ENCODE assay signal across 8 mouse cellular contexts in genomic region chr5:18916688-18917285, GRCm38 (mm10).
DNase-seq lines count a peak whose midpoint lies in the region; ATAC-seq and TF ChIP-seq lines count a peak whose summit lies in the region.

No protein-coding gene starts in this region.

- H3K9me3 ChIP-seq in midbrain, embryonic 10.5 days (replicated peaks) = no peaks in the 10 kb centered on the region
- no peaks in the 10 kb centered on the region for H3K9me3 ChIP-seq in midbrain, embryonic 16.5 days (replicated peaks; ENCODE audit: control insufficient read depth, low read length, poor library complexity, severe bottlenecking)
- H3K9me3 ChIP-seq in forebrain, postnatal 0 days (ENCODE audit: low read length) = no peaks in the 10 kb centered on the region
- no peaks in the 10 kb centered on the region for H3K9me3 ChIP-seq in midbrain, embryonic 12.5 days

- H3K27ac ChIP-seq in midbrain, embryonic 10.5 days (replicated peaks) = no peak overlapping the region
- no peak overlapping the region for H3K27ac ChIP-seq in midbrain, embryonic 16.5 days (ENCODE audit: low read length)
- no peak overlapping the region for H3K27ac ChIP-seq in forebrain, postnatal 0 days (ENCODE audit: low read depth, low read length)
- H3K27ac ChIP-seq in midbrain, embryonic 12.5 days (replicated peaks) = no peak overlapping the region

- H3K4me3 ChIP-seq in midbrain, embryonic 10.5 days = no peak overlapping the region
- H3K4me3 ChIP-seq in midbrain, embryonic 16.5 days (ENCODE audit: low read depth, low read length) = no peak overlapping the region
- H3K4me3 ChIP-seq in forebrain, postnatal 0 days (ENCODE audit: low read depth, low read length) = no peak overlapping the region
- H3K4me3 ChIP-seq in midbrain, embryonic 12.5 days = no peak overlapping the region

- no peak for ATAC-seq in midbrain, embryonic 16.5 days
- peak; percentile 89 for ATAC-seq in forebrain, postnatal 0 days
- ATAC-seq in midbrain, embryonic 12.5 days (ENCODE audit: low FRiP score, low read depth) = peak; percentile 76

- no peaks in the 10 kb centered on the region for H3K4me1 ChIP-seq in midbrain, embryonic 10.5 days
- H3K4me1 ChIP-seq in midbrain, embryonic 16.5 days (ENCODE audit: control insufficient read depth, insufficient read depth, low read length) = no peaks in the 10 kb centered on the region
- no peaks in the 10 kb centered on the region for H3K4me1 ChIP-seq in forebrain, postnatal 0 days (ENCODE audit: insufficient read depth)
- no peaks in the 10 kb centered on the region for H3K4me1 ChIP-seq in midbrain, embryonic 12.5 days

- DNase-seq in midbrain, embryonic 10.5 days (ENCODE audit: low spot score) = peak; percentile 39
- peak; percentile 38 for DNase-seq in cerebellum, adult 8-10 months
- DNase-seq in forebrain, postnatal 0 days = peak; percentile 66
- DNase-seq in kidney, postnatal 14 days = peak; percentile 17
- DNase-seq in testis, postnatal 14 days (ENCODE audit: low spot score) = peak; percentile 7
- no peak for DNase-seq in thymus, postnatal 36 days

- TF ChIP-seq CTCF in forebrain, postnatal 0 days (IDR thresholded peaks at IDR 0.05; ENCODE audit: low read depth) = peak; percentile 82

- H3K36me3 ChIP-seq in midbrain, embryonic 10.5 days = no peaks in the 10 kb centered on the region
- H3K36me3 ChIP-seq in midbrain, embryonic 16.5 days (ENCODE audit: control insufficient read depth, insufficient read depth, low read length) = no peaks in the 10 kb centered on the region
- H3K36me3 ChIP-seq in forebrain, postnatal 0 days (ENCODE audit: insufficient read depth) = no peaks in the 10 kb centered on the region
- H3K36me3 ChIP-seq in midbrain, embryonic 12.5 days = no peaks in the 10 kb centered on the region

- no peaks in the 10 kb centered on the region for H3K27me3 ChIP-seq in midbrain, embryonic 10.5 days (ENCODE audit: low read depth, poor library complexity, severe bottlenecking)
- no peaks in the 10 kb centered on the region for H3K27me3 ChIP-seq in midbrain, embryonic 16.5 days (ENCODE audit: control insufficient read depth, insufficient read depth, low read depth, low read length)
- no peaks in the 10 kb centered on the region for H3K27me3 ChIP-seq in forebrain, postnatal 0 days (ENCODE audit: insufficient read depth, low read length)
- H3K27me3 ChIP-seq in midbrain, embryonic 12.5 days = no peaks in the 10 kb centered on the region

- H3K4me2 ChIP-seq in midbrain, embryonic 16.5 days (ENCODE audit: low read length) = no peak overlapping the region
- H3K4me2 ChIP-seq in forebrain, postnatal 0 days (ENCODE audit: low read depth) = no peak overlapping the region
- H3K4me2 ChIP-seq in midbrain, embryonic 12.5 days (replicated peaks) = no peak overlapping the region

- H3K9ac ChIP-seq in midbrain, embryonic 16.5 days (ENCODE audit: low read depth, low read length) = no peak overlapping the region
- no peak overlapping the region for H3K9ac ChIP-seq in forebrain, postnatal 0 days
- H3K9ac ChIP-seq in midbrain, embryonic 12.5 days (replicated peaks) = no peak overlapping the region

- WGBS in midbrain, embryonic 10.5 days = 48% methylated on average over 7 of the region's 7 CpGs
- WGBS in midbrain, embryonic 16.5 days = 44% methylated on average over 7 of the region's 7 CpGs
- WGBS in forebrain, postnatal 0 days = 44% methylated on average over 7 of the region's 7 CpGs
- WGBS in midbrain, embryonic 12.5 days = 43% methylated on average over 7 of the region's 7 CpGs

Comparison
In these comparisons a context has a peak if more than half of its experiments do, and no peak if none do; other contexts are left out.
1. DNase-seq: peak in midbrain, embryonic 10.5 days (single experiment), cerebellum, adult 8-10 months (single experiment), forebrain, postnatal 0 days (single experiment), kidney, postnatal 14 days (single experiment) and testis, postnatal 14 days (single experiment); none in thymus, postnatal 36 days (0 of 2).